Mouse (Mus musculus) erythroblast, embryonic 14.5 days (primary cell): ENCODE measurements around the gene Atoh8. TPM values are rescaled to one million over a fixed set of nuclear protein-coding genes. Genes with fewer than 3 reads are reported as not detected.

Experiments
- H3K27me3 ChIP-seq: 2 replicates; pipeline ENCODE4 v1.6.1; 2012; ENCODE audit warnings: inconsistent platforms; ENCODE audit not compliant: control insufficient read depth
- H3K36me3 ChIP-seq: 2 replicates; pipeline ENCODE4 v1.6.1; 2012; ENCODE audit warnings: mild to moderate bottlenecking, inconsistent platforms; ENCODE audit not compliant: control insufficient read depth
- H3K4me1 ChIP-seq: 2 replicates; pipeline ENCODE4 v1.6.1; 2012; ENCODE audit warnings: inconsistent platforms; ENCODE audit not compliant: control insufficient read depth
- H3K4me3 ChIP-seq: replicated peaks from 2 replicates; pipeline ENCODE3; 2012; ENCODE audit warnings: moderate library complexity, mild to moderate bottlenecking, inconsistent platforms
- H3K9me3 ChIP-seq: 2 replicates; pipeline ENCODE4 v1.6.1; 2012; ENCODE audit warnings: low read length, inconsistent platforms, mixed read lengths; ENCODE audit not compliant: control insufficient read depth
- GATA1 ChIP-seq: IDR thresholded peaks from 2 replicates; pipeline ENCODE4 v1.6.1; 2012; ENCODE audit warnings: low read length, inconsistent platforms, mixed read lengths
- TAL1 ChIP-seq: IDR thresholded peaks from 3 replicates; pipeline ENCODE4 v1.6.1; 2012; ENCODE audit warnings: low read length, inconsistent platforms, mixed read lengths
- polyA plus RNA-seq: library from polyadenylated mRNA; stranded (reverse); fragments of >175 nt; gene quantifications from 2 replicates; pipeline ENCODE4 v1.2.3, GENCODE M21; 2012

Gene Atoh8
- polyA plus RNA-seq, 1 experiment, result not detected

GRCm38 (mm10) chr6:72260981-72261682 lies 25.8 kb upstream of the Atoh8 start:
- TF ChIP-seq GATA1 (no peak), TAL1 (no peak)
- Histone ChIP-seq H3K36me3 (no peaks in the 10 kb centered on the region), H3K4me3 (no peak overlapping the region), H3K9me3 (no peaks in the 10 kb centered on the region), H3K27me3 (peaks cover 46% of the 10 kb centered on the region), H3K4me1 (peaks cover 26% of the 10 kb centered on the region)

DNA sequence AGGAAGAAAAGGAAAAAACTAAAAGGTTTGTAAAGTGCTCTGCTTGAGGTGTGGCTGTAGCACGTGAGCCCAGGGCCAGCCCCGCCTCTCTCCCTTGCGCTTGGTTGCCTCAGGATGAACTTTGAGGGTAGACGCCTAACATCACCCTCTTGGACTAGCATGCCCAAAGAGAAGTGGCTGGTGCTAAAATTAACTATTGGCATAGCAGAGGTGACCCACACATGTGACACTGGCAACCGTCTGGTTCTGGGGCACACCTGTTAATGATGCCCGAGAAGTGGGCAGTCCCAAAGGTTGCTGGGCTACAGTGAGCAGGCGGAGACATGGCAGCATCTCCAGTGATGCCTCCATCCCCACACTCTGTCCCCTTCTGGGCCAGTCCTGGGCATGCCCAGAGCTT lies 24.1 kb upstream of the Atoh8 start:
- Histone ChIP-seq H3K36me3 (no peaks in the 10 kb centered on the region), H3K27me3 (peaks cover 34% of the 10 kb centered on the region), H3K4me3 (no peak overlapping the region), H3K9me3 (no peaks in the 10 kb centered on the region), H3K4me1 (peaks cover 15% of the 10 kb centered on the region)
- TF ChIP-seq TAL1 (no peak), GATA1 (no peak)

- Histone ChIP-seq H3K27me3 (peaks cover 12% of the 10 kb centered on the region), H3K36me3 (no peaks in the 10 kb centered on the region), H3K4me3 (no peak overlapping the region), H3K9me3 (no peaks in the 10 kb centered on the region), H3K4me1 (no peaks in the 10 kb centered on the region)
- no peak for TF ChIP-seq TAL1
- no peak for TF ChIP-seq GATA1
These were observed 19.9 kb upstream of the Atoh8 start for GRCm38 (mm10) chr6:72255294-72255693.

GRCm38 (mm10) chr6:72254588-72255075 lies 19.3 kb upstream of the Atoh8 start:
- no peak for TF ChIP-seq GATA1
- no peak for TF ChIP-seq TAL1
- H3K4me3 ChIP-seq, result no peak overlapping the region
- no peaks in the 10 kb centered on the region for H3K9me3 ChIP-seq
- H3K36me3 ChIP-seq, result no peaks in the 10 kb centered on the region
- peaks cover 10% of the 10 kb centered on the region for H3K27me3 ChIP-seq
- no peaks in the 10 kb centered on the region for H3K4me1 ChIP-seq

DNA sequence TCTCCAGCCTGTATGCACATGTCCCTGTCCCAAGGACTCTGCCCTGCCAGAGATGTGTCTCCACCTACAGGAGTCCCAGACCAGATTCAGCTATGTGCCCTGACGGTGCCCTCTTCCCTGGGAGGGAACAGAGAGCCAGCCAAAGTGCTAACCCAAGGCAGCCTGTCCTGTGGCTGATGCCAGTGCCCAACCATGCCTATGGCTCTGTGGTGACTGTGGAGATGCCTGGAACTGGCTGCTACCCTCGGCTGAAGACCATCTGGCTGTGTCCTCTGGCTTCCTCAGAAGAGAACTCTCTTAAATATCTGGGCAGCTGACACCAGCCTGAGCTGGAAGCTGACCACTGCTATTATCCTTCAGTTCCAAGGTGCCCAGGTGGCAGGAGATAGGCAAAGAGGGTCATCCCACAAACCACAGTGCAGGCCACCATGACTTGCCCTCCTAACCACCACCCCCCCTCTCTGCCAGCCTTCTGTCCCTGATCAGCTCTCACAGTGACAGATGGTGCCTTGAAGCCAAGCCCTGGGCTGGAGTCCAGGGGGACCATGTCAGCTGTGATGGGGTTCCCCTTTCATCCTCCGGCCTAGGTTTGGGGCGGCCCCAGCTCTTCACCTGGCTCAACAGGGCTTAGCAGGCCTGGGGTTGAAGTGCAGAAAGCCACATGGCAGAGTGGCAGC lies 18.7 kb upstream of the Atoh8 start:
- TF ChIP-seq GATA1 (no peak), TAL1 (no peak)
- Histone ChIP-seq H3K9me3 (no peaks in the 10 kb centered on the region), H3K4me3 (no peak overlapping the region), H3K27me3 (peaks cover 7% of the 10 kb centered on the region; the same call in 1 of the 2 replicates), H3K36me3 (no peaks in the 10 kb centered on the region), H3K4me1 (no peaks in the 10 kb centered on the region)

GRCm38 (mm10) chr6:72253168-72253567 lies 17.8 kb upstream of the Atoh8 start:
- Histone ChIP-seq H3K9me3 (no peaks in the 10 kb centered on the region), H3K4me1 (no peaks in the 10 kb centered on the region), H3K36me3 (no peaks in the 10 kb centered on the region), H3K27me3 (peaks cover 7% of the 10 kb centered on the region; the same call in 1 of the 2 replicates), H3K4me3 (no peak overlapping the region)
- TF ChIP-seq TAL1 (no peak), GATA1 (no peak)

DNA sequence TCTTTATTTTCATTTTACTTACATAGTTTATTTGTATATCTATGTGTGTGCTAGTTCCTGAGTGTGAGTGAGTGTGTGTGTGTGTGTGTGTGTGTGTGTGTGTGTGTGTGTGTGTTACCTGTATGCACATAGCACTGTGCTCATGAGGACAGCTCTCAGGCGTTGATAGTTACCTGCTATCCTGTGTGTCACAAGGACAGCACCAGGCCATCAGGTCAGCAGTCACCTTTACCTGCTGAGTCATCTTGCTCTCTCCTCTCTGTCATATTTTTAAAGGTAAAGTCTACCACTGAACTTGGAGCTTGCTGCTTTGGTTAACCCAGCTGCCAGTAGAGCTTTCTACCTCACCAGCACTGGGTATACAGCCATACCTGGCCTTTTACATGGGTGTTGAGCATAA lies 17.1 kb upstream of the Atoh8 start:
- TF ChIP-seq GATA1 (no peak), TAL1 (no peak)
- H3K4me1 ChIP-seq, result no peaks in the 10 kb centered on the region
- no peak overlapping the region for H3K4me3 ChIP-seq
- peaks cover 7% of the 10 kb centered on the region; the same call in 1 of the 2 replicates for H3K27me3 ChIP-seq
- no peaks in the 10 kb centered on the region for H3K36me3 ChIP-seq
- no peaks in the 10 kb centered on the region for H3K9me3 ChIP-seq

DNA sequence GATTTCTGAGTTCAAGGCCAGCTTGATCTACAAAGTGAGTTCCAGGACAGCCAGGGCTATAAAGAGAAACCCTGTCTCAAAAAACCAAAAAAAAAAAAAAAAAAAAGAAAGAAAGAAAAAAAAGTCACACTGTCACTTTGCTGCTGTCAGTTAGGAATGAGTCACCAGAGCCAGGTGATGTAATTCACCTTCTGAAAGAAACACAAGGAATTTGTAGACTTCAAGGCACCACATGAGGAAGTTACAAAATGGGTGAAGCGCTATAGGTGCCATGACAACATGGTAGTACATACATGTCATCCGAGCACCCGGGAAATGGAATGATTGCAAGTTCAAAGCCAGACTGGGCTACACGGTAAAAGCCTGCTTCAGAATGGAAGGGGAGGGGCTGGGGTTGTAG lies 14.6 kb upstream of the Atoh8 start:
- Histone ChIP-seq H3K4me1 (no peaks in the 10 kb centered on the region), H3K4me3 (no peak overlapping the region), H3K36me3 (no peaks in the 10 kb centered on the region), H3K27me3 (peaks cover 18% of the 10 kb centered on the region), H3K9me3 (no peaks in the 10 kb centered on the region)
- TF ChIP-seq TAL1, result no peak
- TF ChIP-seq GATA1, result no peak

DNA sequence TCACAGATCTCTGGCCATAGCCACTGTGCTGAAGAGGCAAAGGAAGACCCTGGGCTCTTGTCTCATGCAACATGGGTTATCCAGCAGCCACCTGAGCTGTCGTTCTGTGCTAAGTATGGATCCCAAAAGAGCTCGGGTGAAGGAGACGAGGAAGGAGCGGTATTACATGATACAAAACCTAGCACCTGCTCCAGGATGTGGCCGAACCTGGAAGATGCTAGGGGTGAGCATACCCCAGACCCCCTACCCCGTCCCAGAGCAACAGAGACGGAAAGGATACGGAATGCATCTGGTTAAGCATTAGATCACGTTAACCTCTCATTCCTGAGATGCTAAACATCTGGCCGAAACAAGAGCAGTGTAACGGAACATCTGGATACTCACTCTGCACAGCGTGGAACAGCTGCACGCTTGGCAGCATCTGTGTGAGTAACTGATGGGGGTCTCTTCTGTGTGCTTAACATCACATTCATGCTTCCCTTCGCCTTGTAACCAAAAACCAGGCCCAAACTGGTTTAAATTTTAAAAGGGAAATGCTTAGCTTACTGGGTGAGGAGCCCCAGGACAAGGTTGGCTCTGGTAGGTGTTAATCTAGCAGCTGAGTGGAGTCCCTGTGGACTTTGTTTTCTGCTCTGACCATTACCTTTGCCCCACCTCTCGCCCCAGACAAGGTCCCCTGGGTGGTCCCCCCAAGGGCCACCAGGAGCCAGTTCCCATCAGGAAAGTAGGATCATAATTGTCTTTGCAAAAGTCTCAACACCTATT lies 13.0 kb upstream of the Atoh8 start:
- H3K9me3 ChIP-seq, result no peaks in the 10 kb centered on the region
- no peak overlapping the region for H3K4me3 ChIP-seq
- peaks cover 15% of the 10 kb centered on the region for H3K27me3 ChIP-seq
- no peaks in the 10 kb centered on the region for H3K36me3 ChIP-seq
- no peaks in the 10 kb centered on the region for H3K4me1 ChIP-seq
- no peak for TF ChIP-seq TAL1
- TF ChIP-seq GATA1, result no peak
